Mouse (Mus musculus) G1E (cell line): ENCODE results near the gene Tpd52l1.

Source experiments
- CTCF ChIP-seq: IDR thresholded peaks from 2 replicates; pipeline ENCODE4 v1.5.1; 2012; ENCODE audit warnings: low read depth, low read length, inconsistent platforms, mixed read lengths
- GATA1 ChIP-seq: IDR thresholded peaks from 2 replicates; pipeline ENCODE4 v1.6.1; 2012; ENCODE audit warnings: borderline replicate concordance, low read length, inconsistent platforms, mixed read lengths
- POLR2AphosphoS5 ChIP-seq: IDR thresholded peaks from 2 replicates; pipeline ENCODE4 v1.6.1; 2012; ENCODE audit warnings: low read depth, low read length, inconsistent platforms; ENCODE audit not compliant: insufficient replicate concordance
- TAL1 ChIP-seq: conservative IDR thresholded peaks from 2 replicates; pipeline ENCODE4 v1.6.1; 2012; ENCODE audit warnings: low read depth, low read length, inconsistent platforms, mixed read lengths

- no peak for TF ChIP-seq GATA1
- no peak for TF ChIP-seq CTCF
- no peak for TF ChIP-seq TAL1
- TF ChIP-seq POLR2AphosphoS5, result no peak
Measured at GRCm38 (mm10) chr10:31390777-31391395, 54.9 kb downstream of the Tpd52l1 start.
